Mouse (Mus musculus) urinary bladder, postnatal 14 days (tissue): ENCODE results near the gene Dusp18.
"Not testable (repeated sequence)": the region's sequence is repeated elsewhere in the genome, so short reads cannot be mapped to it uniquely, and the experiment has no call there.

Experiments
- DNase-seq: peaks from one replicate; pipeline ENCODE4 v3.0.0; 2021; ENCODE audit warnings: low spot score

Gene Dusp18

DNA sequence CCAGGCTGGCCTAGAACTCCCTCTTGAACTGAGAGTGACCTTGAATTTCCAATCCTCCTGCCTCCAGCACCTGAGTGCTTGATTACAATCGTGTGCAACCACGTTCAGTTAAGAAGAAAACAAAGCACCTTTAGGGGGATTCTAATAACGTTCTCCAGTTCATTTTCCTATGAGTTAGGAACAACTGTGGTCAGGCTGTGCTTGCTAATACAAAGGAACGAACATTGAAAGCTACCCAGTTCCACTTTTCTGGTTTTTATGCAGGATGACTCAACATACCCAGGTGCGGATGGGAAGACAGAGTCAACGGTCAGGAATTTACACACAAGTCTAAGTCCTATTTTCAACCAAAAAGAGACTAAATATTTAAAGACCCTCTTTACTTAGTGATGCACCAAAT is 1.1 kb upstream of the Dusp18 start:
- DNase-seq: no peak

DNA sequence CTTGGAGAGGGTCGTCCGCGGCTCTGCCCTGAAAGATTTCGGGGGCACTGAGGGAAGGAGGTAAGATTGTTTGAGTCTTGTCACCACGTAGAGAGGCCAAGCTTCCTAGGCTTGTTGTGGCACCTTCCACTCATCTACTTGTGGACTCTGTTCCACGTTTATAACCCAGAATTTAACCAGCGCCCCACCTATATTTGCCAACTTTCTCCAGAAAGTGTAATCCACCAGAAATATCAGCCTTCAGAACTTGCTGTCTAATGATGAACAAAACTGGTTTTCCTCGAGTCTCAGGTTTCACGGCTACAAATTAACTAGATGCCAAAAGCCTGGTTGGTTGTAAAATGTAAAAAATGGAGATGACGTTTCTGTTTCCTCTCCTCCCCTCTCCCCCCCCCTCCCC is 418 bp downstream of the Dusp18 start:
- no peak for DNase-seq

DNA sequence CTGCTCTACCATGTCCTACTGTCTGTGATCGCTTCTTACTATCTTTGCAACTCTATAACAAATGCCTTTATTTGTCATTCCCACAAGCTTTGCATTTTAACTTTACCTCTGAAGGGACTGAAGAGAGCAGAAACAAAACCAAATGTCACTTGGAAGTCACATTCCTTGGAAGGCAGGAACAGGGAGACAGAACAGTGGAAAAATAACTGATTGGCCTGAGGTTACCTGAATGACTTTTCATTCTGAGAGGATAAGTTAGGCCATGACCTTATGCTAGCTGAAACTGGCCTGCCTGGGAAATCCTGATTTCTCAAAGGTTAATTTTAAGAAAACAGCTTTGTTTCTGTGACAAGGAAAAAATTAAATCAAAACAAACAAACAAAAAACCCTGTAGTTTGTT is 893 bp downstream of the Dusp18 start:
- DNase-seq: no peak

DNA sequence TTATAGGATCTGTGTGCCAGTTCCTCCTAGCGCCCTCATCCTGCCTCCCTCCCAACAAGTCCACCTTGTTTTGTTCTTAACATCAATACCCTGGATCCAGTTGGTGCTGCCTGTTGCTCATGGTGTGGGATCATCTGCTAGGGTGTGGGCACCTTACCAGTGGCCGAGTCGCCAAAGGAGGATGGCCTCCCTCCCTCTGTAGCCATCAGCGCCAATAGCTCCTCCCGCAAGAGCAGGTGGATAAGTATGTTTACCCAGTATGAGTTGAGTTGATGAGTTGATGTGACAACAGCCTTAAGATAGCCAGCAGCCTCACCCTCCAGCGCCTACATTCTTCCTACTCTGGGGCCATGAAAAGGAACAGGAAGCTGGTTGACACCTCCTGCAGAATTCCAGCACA is 5.3 kb downstream of the Dusp18 start:
- DNase-seq: no peak

DNA sequence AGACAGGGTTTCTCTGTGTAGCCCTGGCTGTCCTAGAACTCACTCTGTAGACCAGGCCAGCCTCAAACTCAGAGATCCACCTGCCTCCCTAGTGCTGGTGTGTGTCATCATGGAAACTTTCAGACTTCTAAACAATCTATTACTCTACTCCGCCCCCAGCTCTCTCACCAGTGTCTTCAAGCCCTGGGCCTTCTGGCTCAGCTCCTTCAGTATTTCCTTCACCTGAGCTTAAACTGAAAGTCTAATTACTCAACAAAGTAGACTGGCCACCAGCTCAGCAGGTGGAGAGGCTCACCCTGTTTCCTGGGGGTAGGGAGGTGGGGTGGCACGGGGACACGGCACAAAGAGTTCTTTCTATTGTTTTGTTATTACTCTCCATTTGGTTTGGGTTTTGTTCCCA is 7.5 kb downstream of the Dusp18 start:
- no peak for DNase-seq

DNA sequence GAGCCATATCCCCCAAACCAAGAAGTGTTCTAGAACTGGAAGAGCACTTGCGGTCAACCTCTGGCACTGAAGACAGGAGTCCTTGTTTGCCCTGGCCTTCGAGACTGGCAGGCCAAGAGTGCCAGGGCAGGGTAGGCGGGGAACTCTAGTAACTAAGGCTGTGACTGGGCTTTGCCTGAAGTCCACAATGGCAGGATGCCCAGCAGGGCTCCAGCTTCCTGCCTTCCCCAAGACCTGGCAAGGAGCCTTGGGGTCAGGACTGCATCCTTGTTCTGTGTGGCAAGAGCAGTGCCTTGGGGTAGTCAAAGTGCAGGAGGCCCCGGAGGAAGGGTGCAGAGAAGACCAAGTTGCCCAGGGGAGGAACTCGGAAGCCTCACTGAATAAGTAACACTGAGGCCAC is 8.0 kb downstream of the Dusp18 start:
- DNase-seq: peak; percentile 70

DNA sequence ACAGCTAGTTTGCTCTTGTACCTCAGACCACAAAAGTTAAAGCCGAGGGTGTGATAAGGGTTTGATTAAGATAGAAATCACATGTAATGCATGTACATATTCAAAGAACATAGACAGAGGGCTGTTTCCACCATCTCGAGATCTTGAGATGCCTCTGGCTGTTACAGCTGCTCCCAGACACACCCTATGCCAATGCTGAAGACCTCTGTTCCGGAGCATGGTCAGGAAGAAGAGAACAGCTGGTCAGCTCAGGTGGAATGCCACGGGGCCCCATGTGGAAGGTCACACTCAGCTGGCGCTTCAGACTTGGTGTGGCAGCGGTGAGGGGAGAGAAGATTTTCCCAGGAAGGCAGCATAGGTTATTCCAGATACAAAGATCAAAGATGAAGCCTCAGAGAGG is 9.6 kb downstream of the Dusp18 start:
- no peak for DNase-seq

DNA sequence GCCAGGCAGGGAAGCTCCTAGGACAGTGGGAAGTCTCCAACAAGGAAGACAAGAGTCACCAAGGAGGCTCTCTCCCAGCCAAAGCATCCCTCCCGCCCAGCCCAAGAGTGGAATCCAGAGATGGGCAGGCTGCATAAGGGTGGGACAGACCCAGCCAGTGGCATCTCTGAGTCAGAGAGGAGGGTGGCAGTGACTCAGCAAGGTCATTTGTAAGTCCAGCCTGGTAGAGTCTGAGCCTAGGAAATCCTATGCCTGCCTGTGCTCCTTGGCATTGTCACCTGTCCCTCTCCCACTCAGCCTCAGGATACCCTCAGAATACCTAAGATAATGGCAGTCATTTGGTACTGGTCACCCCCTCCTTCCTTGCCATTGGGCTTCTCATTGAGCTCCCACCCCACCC is 10.4 kb downstream of the Dusp18 start:
- DNase-seq: no peak

DNA sequence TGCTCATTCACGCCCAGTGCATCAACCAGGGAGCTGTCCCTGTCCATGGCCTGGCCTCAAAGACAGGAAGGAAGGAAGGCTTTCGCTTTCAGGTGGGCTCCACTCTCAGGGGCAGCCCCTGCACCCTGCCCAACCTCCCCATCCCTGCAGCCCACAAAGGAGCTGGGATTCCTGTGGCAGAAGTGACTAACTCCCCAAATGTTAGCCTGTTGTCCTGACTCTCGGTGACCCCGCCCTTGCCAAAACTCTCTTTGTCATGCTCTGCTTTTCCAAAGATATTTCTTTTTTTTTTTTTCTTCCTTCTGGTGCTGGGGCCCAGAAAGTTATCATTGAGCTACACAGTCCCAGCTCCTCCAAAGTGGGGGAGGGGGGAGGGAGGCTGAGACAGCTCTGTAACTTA is 14.2 kb downstream of the Dusp18 start:
- DNase-seq: no peak

DNA sequence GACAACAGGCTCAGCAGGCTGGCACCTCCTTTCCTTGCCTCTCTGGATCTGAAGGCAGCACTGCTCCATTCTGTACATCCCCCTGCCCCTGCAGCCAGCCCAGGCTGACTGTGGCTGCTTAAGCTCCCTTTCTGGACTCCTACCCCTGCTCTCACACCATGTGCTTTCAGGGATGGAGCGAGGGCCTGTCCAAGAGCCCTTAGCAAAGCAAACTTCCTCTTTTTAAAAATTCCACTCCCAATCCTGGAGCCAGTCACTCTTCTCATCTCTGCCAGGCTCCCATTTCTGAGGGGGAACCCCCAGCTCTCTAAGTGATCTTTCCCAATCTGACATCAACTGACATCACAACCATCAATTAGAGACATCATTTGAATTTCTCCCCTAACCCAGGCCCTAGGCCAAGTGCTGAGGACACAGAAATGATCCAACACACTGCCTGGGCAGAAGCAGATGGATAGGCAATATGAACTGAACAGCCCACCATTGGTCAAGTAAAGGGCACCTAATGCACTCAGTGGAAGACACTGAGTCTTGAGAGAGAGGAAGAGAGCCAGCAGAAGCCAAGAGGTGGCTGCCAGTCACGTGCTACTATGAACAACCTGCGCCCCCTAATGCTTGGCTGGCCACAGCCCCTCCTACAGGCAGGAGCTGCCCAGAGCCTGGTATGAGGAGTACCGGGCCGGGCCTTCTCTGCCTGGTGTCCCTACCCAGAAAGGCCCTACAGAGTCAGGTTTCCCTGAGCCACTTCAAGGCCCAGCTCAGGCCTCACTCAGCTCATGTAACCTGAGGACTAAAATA is 15.7 kb downstream of the Dusp18 start:
- DNase-seq: no peak

DNA sequence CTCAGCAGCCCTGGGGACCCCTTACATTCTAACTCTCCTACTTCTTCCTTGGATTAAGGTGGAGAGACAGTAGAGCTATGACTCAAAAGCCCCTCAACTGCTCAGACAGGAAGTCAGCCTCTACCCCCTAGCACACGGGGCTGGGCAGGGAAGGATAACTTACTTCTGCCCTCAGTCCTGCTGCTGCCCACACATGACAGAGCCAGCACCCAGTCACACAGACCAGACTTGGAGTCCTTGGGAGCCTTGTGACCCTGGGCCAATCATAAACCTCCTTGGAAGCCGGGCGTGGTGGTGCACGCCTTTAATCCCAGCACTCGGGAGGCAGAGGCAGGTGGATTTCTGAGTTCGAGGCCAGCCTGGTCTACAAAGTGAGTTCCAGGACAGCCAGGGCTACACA is 16.4 kb downstream of the Dusp18 start:
- DNase-seq: not testable (repeated sequence)

DNA sequence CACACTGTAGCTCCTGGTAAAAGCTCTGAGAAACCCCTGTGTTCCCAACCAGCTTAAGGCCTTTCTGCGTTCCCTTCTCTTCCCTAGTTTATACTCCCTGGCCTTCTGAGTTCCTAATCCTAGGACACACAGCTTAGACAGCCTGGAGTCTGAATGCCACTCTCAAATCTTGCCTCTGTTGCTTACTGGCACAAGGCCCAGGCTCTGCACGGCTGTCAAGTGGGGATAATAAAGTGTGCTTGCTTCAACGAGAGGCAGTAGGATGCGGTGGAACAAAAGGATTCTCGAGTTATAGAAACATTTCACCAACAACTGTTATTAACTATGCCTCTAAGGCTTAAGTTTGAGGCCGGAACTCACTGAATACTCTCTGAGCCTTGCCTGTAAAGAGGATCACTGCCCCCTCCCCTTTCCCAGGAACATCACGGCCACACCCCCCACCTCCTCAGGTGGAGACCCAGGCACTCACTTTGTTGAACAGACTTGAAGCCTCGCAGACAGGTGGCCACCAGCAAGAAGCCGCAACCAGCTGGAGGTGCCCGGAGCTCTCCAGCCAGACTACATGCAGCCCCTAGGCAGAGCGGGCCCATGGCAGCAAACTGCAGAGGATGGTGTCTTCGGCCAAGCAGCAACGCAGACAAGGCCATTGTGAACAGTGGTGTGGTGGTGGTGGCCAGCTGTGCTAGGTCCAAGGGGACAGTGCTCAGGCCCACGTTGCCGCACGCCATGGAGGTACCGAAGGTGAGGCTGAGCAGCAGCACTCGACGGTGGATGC is 17.2 kb downstream of the Dusp18 start:
- no peak for DNase-seq

DNA sequence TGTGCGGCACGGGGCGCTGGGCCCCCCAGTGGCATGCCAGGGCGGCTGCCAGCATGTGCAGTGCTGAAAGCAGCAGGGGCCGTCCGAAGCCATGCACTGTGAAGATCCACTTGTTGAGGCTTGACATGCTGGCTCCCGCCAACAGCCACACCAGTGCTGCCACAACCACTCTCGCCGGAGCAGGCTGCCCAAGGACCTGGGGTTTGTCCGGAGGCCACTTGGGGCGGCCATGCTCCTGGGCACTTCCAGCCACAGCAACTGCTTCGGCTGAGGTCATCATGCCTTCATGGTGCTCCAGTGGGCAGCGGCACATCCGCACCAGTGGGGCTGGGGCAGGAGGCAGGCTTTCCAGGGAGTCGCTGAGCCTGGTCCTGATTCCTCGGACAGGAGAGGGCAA is 17.8 kb downstream of the Dusp18 start:
- peak; percentile 32 for DNase-seq

DNA sequence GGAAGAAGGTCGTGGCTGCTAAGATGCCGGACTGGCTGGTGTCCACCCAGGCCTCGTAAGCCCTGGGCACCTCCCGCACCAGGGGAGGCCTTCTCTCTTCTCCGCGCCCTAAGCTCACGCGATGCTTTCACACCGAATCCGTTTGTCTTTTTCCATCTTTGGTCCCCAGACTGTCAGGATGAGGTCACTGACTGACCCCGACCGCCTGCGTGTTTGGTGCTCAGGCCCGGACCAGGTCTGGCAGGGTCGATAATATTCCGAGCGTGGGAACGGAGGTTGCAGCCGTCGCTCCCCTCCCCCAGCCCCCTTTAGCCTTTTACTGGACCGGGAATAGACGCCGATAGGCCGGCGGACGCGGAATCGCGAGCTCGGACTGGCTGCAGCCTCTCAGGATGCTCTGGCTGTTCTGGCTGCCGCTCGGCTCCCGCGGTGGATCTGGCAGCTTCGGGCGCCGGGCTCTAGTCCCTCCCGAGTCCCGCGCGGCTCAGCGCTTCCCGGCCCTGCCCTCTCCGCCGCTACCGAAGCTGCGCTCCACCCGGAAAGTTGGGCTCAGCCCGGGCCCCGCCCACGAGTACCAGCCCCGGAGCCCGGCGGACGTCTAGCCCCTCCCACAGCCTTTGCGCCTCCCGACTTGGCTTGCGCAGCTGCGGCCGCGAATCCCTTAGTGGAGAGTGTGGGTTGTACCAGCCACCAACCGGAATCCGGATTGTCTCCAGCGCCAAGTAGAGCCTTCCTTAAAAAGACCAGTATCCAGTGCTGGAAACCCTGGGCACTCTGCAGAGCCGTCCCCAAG is 18.5 kb downstream of the Dusp18 start:
- peak; percentile 95 for DNase-seq

DNA sequence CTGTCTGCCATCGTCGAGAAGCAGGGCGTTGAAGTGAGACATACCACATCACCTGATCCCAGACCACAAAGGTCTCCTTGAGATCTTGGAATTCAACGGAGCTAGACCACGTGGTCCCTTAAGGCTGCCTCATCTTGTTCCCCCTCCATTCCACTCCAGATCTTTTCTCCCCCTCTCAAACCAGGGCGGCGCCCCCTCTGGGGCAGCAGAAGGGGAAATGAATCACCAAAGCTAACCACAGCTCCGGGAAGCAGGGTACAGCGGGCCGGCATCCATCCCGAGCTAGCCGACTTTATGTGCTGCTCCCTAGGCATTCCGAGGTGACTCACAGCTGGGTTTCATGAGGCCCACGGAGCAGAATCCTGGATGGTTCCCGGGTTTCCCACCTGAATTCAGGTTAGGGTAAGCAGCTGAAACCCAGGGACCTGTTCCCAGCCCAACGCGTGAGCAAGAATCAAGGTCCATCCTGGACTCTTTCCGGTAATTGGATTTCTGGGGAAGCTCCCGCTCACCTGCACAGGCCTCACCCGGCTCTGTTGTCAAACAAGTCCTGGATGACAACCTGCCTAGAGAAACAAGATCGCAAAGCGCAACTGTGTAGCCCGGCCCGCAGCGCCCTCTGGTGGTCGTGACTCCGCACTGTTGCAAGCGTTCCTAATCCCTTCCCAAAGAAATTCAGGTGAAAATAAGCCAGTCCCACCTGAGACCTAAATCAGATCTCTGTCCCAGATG is 19.2 kb downstream of the Dusp18 start, which contains the start of gene Slc35e4:
Gene Slc35e4, minus strand, starts transcription at position 556 of the 732 bp plus-strand sequence.
- peak; percentile 88 for DNase-seq

DNA sequence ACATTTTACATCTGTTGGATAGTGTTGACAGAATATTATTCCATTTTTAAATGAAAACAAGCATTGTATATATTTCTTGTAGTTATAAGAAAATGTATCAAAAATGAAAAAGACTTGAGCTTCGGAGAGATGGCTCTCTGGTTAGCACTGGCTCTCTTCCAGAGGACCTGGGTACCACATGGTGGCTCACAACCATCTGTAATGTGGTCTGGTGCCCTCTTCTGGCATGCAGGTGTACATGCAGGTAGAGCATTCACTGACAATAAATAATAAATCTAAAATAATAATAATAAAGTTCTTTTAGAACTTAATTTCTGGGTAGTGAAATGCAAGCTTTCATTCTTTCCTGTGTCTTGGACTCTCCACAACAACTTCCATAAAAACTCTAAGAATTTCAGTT is 23.7 kb downstream of the Dusp18 start:
- DNase-seq: no peak

DNA sequence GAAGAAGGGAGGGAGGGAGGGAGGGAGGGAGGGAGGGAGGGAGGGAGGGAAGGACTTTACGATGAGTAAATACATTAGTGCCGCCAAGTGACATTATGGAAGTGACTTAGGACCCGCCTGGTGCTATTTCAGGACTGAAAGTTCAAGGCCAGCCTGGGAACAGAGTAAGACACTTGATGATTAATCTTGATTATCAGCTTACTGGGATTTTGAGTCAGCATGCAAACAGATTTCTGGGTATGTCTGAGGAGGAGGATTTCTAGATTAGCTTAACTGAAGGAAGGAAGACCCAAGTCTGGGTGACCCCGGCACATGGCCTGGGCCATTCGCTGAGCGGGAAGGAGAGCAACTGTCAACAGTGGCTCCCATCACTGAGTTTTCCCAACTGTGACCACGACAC is 25.4 kb downstream of the Dusp18 start:
- DNase-seq: no peak

DNA sequence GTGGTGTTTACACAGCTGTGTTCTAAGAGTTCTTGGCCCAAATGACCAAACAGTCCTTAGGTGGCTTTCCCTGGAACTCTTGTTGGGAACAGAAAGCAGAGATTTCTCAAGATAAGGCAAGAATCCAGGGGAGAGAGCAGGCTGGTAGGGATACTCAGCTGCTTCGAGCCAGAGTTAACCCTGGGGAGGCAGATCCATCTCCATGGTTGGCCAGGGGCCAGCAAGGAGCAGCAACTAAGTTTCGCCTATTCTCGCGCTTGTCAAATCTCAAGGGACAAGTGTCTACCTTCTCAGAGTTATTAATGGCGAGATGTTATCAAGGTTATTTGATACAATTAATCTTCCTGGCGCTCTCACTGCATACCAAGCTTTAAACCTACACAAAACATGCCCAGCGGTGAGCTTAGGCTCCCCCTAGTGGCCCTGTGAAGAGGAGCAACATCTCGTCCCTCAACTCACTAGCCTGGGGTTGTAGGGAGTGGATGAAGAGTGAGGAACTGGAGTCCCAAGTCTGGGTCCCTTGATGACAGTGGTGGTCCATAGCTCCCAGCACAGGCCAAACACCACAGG is 26.3 kb downstream of the Dusp18 start:
- peak; percentile 46 for DNase-seq

DNA sequence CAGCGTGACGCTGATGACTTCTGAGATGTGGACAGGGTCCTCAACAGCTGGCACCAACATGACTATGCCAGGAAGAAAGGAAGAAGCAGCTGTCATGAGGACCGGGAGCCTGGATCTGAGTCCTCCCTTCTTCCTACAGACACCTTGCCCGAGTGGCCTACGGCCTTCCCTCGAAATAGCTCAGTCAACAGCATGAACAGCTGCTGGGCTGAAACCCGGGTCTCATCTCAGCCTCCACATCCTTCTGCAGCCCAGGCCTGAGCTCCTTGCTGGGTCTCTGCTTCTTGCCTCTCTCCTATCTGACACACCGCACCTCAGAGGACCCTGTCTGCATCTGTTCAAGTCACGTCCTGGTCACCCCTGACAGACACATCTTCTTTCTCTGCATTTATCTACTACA is 27.1 kb downstream of the Dusp18 start:
- DNase-seq: no peak

DNA sequence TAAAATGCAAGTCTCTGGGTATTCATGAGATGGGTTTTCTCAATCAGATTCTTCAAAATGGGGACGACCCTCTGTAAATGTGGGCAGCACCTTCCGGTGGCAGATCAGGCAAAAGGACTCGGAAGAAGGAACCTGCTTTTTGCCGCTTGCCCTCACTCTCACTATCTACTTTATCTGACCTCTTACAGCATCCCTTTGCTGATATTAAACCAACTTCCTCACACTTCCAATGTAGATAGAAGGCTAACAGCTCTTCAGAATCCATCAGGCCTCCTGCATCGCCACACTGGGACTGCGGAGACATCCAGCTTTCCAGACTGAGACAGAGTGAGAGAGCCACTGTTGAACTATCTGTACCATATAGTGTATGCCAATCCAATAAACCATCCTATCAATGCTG is 27.7 kb downstream of the Dusp18 start:
- DNase-seq: no peak

DNA sequence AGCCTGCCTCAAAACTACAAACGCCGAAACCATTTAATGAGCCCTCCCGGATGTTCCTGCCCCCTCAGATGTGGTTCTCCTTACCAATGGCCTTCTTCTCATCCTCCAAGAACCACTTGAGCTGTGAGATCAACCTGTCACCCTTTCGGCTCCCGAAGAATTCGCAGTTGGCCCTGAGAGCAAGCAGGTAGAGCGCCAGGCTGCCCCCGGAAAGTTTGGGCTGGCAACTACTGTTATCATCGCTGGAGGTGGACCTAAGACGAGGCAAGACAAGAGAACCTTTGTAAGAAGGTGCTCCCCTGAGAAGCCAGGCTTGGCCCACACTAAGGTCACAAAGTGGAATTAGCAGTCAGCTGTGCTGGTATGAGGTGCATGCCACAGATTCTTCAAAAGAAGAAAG is 30.9 kb downstream of the Dusp18 start:
- no peak for DNase-seq

DNA sequence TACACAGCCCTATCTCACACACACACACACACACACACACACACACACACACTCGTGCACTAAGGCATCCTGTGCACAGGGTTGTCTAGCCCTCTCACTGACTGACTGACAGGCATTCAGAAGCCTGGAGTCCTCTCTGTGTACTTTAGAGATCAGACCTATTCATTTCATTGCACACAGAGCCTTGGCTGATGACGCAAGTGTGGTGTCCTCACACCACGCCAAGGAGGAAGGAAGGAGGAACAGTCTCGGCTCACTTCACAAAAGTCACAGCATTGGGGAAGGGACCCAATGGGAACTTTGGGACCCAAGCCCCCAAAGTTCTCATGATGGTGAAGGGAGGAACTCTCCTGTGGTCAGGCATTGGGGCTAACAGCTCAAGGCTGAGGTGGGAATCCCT is 35.0 kb downstream of the Dusp18 start:
- no peak for DNase-seq
